Mouse (Mus musculus) CD4-positive, CD25-positive, alpha-beta regulatory T cell, adult 2 months (primary cell): ENCODE results near the gene Ahctf1.
"Not testable (repeated sequence)": the region's sequence is repeated elsewhere in the genome, so short reads cannot be mapped to it uniquely, and the experiment has no call there.

Experiments used
- DNase-seq: peaks from one replicate; pipeline ENCODE4 v3.0.0-alpha.2; 2012; ENCODE audit warnings: low read depth, low spot score

Gene Ahctf1

DNA sequence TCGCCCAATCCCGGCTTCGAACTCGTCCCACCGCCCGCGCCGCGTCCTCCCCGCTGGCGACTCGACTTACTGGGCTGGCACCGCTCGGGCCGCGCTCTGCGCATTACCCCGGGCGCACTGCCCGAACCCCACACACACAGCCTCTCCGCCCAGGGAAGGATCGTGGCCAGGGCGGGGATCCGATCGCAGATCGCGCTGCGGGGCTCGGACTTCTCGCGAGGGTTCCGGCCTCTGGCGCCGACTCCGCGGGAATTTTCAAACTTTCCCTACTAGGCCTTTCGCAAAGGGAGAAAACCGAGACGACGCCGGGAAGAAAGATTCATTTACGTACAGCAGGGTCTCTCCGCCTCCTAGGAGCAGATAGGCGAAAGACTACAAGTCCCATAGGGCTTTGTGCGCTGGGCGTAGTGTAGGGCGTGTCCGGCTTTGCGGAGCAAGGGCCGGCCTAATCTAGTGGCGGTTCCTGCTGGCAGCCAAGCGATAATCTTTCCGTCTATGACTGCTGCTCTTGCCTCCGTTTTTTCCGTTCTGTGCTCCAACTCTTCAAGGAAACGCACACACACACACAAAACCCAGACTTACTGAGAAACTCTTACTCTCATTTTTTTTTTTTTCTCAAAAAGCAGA, at the start of gene Ahctf1:
Ahctf1 (minus strand) TSS at position 168 of the 627 bp plus-strand sequence.
- peak; percentile 96 for DNase-seq

DNA sequence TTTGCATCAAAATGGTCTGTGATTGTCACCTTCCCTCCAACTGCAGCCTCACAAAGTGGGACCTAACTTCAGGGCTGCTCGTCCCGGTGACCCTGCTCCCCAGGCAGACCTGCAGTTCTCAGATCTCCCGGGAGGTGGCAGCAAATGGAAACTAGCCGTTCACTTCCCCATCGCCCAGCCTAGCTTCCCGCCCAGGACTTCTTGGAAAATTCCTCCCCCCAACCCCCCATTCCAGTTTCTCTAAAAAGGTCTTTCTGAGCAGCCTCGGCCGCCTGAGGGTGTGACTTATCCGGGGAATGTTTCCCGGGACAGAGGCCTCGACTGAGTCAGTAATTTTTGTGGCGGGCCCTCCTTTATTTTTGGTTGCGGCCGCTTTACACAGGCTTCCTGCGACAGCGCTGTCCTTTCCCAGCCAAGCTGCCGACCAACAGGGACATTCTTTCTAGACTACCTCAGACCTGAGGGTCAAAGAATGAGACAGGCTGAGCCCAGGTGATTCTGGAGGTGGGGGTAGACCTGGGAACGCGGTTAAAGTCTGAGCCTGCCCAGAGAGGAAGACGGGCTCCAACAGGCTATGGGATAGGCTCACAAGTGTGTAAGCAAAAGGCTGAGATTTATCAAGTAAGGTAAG, 44.4 kb upstream of the Ahctf1 start:
- peak; percentile 73 for DNase-seq

DNA sequence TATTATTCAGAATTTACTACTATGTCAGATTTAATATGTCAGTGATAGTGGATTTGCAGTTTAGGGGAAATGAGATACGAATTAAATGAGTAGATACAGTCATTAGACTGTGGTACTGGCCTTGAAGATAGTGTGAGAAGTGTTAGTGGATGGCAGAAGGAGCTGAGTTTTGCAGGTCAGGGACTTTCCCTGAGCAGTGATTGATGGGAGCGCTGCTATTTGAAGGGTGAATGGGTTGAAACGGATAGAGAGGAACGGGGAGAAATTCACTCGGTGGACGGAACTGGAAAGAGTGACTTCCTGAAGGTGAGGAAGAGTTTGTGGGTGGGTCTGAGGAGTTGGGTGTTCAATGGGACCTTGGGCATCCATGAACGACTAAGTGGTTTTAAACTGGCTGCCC, 43.7 kb upstream of the Ahctf1 start:
- DNase-seq = no peak

DNA sequence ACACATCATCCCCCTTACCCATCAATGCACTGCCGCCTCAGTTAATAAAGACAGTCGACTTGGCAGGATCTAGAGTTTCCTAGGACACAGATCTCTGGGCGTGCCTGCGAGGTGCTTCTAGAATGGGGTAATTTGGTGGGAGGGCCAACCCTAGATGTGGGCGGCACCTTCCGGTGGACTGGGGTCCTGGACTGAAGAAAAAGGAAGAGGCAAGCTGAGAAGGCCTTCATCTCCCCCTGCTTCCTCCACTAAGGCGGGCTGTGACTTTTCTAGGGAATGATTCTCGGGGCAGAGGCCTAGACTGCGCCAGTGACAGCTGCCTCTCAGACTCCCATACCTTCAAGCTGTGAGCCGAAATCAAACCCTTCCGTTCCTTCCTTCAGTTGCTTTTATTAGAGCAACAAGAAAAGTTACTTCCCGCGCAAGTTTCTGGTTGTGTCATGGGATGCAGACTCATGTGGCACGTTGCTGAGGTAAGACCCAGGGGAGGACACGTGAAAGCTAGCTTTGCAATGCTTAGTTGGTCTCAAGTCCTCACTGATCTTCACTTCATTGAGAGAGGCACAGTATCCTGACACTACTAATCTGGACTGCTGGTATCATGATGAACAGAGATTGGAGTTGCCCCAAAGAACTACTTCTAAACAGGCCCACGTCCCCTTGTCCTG, 42.5 kb upstream of the Ahctf1 start:
- no peak for DNase-seq

DNA sequence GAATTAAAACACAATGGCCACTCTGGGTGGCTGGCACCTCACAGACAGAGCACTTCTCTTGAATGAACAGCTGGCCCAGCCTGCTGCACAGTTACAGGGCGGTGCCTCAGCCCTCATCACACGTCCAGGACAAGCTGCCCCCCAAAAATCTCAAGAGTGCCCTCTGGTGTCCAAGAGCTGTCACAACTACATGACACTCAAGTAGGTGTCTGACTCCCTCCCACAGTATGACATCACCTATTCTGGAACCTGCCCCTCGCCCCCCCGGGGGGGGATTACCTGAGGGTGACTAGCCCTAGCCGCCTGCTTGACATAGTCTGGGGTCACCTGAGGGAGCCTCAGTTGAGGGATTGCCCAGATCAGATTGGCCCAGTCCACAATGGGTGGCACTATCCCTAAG, 41.4 kb upstream of the Ahctf1 start:
- peak; percentile 79 for DNase-seq

DNA sequence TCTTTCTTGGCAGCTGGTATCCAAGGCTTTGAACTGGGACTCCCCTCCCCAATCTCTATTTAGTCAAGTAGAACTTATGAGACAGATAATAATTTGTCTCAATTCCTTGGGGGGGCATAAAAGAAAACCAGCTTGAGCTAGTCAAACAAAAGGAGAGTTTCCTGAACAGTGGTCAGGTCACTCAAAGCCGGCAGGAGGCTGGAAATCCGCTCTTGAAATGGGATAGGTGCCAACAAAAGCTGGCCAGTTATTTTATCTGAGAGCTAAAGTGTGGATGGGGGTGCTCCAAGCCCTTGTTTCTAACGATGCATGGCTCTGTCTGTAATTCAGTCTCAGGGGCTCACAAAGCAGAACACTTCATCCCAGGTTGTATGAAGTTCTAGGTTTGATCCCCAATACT, 40.5 kb upstream of the Ahctf1 start:
- no peak for DNase-seq

DNA sequence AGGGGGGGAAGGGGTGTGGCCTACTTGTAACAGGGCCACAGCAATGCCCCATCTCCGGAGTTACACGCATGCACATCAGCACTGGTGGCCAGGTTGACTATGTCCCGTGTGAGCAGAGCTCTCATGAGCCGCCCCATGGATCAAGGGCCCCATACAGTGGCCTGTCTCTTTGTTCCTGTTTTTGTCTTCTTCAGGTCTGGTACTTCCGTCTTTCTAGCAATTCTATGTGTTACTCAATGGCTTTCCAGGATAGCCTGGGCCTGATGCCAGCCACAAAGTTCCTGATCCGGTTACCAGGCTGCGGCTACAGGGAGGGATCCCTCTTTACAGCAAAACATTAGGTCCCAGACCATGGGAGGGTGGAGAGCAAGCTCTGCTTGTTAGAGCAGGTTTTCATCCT, 39.1 kb upstream of the Ahctf1 start:
- DNase-seq = no peak

DNA sequence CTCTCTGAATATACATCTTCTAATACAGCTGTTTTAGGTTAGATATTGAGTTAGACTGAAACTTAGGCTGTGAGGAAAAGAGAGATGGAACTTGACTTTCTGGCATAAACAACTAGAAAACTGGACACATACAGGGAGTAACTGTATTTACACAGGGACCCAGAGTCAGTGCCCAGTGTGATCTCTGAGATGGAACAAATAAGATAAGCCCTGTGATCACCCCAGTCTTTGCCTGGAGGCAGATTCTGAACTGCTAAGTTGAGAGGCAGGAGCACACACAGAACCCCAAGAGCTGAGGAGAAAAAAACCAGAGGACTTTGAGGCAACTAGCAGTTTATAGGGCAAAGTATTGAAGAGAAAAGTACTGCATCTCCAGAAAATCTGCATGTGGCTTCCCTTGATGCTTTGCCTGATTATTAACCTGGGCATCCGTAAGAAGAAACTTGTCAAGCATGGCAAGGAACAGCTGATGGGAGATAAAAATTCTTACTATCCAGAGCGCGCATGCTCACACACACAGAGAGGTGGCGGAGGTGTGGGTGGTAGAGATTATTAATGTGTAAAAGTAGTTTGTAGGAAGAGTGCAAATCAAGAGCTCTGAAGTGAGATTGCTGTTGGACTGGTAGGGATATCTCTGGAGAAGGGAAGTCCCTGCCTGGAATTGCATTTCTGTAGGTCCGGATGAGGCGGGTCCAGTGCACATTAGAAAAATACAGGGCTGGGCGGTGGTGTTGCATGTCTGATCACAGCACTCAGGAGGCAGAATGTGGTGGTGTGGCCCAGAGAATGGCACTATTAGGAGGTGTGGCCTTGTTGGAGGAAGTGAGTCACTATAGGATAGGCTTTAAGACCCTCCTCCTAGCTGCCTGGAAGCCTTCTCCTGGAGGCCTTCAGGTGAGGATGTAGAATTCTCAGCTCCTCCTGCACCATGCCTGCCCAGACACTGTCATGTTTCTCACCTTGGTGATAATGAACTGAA, 33.2 kb upstream of the Ahctf1 start:
- DNase-seq = no peak

DNA sequence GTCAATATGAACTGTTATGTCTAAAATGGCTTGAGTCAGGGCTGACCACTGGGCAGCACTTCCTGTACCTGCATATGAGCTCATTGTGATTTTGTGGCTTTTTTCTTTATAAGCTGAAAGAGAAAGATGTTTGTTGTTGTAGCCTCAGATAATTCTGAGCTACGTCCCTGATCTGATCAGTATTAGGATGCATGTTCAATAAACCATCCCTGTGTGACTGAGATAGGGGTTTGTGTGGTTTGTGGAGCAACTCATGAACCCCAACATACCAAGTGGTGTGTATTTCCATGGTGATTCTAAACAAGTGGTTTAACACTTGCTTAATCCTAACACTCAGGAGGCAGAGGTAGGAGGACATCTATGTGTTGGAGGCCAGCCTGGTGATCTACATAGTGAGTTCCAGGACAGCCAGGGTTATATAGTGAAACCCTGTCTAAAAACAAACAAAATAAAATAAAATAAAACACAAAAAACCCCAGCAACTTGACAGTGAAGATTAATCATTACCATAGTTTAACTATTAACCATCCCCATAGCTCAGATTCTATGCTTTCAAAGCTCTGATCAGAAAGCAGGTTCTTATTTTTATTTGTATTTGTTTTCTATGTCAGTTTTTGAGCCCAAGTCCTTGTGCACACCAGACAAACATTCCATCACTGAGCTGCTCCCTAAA, 32.4 kb upstream of the Ahctf1 start:
- DNase-seq = no peak

DNA sequence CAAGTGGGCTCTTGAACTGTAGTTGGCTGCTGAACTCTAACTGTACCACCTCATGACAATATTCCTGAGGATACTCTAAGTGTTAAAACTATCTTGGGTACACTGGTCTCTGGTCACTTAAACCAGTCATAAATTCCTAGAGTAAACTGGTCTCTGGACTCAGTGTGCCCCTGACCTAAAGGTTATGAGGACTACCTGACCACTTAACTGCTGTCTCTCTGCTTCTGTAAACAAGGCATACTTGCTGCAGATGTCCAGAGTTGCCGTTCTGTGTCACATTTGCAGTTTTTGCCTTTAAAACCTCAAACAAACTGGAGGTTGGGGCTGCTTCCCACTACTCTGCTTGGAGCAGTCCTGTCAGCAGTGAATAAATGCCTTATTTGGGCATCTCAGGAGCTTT, 30.1 kb upstream of the Ahctf1 start:
- DNase-seq = no peak

DNA sequence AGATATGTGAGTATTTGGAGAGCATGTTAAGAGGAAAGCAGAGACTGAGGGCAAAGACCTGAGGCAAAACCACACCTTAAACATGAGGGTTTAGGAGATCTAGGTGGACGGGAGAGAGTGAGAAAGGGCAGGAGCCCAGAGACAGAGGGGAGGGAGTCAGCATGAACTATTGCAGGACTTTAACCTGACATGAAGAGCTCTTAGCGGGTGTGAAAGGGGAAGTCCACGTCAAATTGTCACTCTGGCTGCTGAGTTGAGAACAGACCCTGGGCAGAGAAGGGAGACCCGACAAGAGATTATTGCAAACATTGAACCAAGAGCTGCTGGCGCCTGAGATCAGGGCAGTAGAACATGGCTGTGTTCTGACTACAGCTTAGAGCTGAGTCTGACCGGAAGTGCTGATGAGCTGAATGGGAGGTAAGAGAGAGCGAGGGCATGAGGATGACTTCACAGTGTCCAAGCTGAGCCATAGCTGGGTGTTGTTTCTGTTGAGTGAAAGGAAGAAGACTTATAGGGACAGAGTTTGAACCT, 29.3 kb upstream of the Ahctf1 start:
- DNase-seq = no peak

DNA sequence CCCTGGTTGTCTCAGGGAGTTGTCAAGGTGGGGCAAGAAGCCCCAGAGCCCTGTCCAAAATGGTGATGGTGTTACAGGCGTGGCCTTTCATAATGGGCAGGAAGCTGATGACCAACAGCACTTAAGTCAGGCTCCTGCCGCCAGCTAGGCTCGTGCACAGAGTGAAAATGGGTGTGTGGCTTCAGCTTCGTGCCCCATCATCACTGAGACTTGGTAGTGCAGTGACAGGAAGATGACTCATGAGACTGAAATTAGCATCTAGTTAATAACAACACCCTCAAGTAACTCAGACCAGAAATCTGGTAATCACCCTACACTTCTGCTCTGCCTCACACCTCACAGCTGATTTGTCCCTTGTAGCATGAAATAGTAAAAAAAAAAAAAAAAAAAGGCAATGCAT, 25.4 kb upstream of the Ahctf1 start:
- peak; percentile 14 for DNase-seq

DNA sequence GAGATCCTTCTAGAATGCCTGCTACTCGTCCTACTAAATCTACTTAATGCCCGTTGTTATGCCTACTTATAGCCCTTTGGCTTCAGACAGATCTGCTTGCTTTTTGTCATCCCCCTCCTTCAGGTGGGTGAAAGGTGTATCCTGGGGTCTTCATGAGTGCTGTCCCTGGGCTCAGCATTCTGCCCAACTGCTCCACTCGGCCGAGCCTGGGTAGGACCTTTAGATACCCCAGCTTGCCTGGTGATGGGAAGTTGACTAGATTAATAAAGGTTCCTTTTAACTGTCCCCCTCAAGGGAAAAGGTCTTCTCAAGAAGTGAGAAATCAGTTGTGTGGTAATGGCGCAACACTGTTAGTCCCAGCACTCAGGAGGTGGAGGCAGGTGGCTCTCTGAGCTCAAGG, 24.6 kb upstream of the Ahctf1 start:
- DNase-seq = no peak

DNA sequence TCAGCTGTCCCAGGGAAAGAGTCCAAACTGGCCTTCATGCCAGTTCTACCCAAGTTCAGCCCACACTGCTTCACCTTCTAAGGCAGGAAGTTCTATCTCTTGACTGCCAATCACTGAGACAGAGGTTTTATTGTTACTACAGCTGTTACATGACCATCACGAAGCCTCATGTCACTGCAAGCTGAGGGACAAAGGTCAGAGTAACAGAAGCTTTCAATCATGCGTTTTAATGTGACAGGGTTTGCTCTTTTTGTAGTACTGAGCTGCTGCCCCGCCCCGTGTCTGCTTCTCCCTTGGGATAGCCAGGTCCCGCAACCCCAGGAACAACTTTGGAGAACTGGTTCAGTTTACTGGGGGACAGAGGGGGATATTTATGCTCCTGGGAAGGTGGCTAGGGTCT, 21.1 kb upstream of the Ahctf1 start:
- no peak for DNase-seq

DNA sequence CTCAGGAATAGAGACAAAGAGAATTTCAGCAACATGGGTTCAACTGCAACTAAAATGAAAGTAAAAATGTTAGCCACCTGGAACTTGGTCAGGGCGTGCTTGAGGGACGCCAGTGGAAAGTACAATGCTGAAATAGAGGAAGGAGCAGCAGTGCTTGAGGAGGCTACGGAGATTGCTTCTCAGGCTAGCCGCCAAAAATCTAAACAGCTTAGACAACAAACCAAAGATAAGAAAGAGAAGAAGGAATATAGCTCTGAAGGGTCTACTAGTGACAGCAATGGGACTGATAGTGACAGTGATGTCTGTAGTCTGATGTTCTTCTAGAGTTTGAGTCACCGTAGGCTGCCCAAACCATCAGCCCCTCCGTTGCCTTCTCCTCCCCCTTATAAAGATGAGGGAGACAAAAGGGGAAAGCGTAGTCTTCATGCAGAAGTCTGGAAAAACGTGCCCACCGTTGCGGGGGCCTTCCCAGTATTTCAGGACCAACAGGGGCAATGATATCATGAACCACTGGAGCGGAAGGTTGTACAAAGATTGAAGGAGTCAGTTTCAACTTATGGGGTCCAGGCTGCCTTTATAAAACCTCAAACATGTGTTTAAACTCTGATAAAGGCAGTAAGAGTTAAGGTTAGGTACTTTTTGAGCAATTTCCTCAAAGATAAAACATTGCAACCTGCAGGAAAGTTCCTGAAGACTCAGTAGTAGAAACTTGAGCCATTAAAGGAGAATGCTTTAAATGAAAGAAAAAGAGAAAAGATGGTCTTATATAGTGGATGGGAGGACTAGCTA, 15.2 kb upstream of the Ahctf1 start:
- not testable (repeated sequence) for DNase-seq

DNA sequence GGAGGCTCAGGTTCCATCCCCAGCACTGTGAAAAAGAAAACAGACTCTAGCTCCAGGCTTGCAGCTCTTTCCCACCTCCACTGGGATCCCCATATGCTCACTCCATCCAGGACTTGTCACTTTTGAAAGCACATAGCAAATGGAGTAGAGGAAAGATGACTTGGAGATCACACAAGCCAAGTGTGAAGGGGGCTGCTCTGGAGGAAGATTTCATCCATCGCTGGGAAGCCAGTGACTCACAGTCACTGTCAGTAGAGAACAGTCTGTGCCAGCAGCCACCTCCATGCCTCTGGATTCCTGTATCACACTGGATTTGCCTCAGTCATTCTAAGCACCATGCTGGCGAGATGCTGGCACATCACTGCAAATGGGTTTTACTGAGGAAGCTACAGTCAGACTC, 11.1 kb upstream of the Ahctf1 start:
- DNase-seq = no peak

DNA sequence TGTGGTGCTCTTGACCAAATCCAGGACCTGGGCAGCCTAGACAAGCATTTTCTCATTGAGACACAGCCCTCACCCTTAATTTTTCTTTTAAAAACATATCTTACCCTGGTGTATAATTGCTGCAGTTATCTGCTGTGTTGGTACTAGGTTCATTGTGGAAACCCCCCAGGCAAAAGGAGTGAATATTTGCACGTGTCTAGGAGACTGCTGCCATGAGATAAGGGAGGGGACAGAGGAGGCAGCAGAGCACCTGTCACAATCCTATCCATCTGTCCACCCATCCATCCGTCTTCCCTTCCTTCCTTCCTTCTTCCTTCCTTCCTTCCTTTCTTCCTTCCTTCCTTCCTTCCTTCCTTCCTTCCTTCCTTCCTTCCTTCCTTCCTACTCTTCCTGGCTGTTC, 9.9 kb upstream of the Ahctf1 start:
- DNase-seq = no peak

DNA sequence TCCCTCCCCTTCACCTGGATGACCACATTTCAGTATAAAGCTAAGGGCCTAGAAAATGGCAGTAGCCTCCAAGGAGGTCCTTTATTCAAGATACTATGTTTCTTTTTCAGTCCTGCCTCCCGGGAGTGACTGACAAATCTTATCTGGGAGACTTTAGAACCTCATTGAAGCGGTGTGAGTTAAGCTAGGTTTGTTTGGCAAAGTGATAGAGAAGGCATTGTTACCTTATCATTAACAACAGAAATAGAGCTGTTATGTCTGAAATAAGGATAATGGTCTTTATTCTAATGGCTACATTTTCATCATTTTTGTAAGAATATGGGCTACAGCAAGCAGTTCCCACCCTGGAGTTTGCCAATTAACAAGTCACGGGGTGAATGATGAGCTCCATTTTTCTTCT, 4.8 kb upstream of the Ahctf1 start:
- DNase-seq = no peak

DNA sequence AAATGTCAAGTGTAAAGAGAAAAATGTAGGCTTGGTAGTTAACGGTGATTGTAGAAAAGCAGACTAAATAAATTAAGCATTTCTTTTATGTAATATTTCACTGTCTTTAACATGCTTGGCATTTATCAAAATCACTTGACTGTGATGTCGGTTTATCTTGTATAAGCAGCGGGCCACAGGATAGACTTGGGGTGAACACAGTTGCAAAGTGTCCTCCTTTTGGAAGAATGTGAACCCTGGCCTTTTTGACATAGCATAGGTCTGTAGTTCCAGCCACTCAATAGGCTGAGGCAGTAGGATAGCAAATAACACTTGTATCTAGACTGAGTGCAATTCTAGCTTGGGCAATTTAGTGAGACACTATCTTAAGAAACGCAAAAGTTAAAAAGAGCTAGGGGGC, 4.0 kb upstream of the Ahctf1 start:
- no peak for DNase-seq

DNA sequence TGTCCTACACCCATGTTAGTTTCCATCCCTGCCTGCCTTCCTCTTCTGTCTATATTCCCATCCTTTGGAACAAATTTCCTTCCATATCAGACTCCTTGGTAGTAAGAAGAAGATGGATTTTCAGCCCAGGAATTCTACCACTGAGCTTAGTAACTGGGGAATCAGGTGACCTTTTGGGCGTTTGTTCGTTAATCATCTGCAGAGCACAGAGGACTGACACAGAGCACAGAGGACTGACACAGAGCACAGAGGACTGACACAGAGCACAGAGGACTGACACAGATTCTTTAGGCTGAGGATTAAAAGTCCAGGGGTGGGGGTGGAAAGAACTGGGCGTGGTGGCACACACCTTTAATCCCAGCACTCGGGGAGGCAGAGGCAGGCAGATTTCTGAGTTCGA, 2.3 kb upstream of the Ahctf1 start:
- no peak for DNase-seq
